Mouse (Mus musculus) kidney, embryonic 16.5 days (tissue): ENCODE results near the gene Rab2b. TPM values are rescaled to one million over a fixed set of nuclear protein-coding genes. Genes with fewer than 3 reads are reported as not detected.

Experiments used
- ATAC-seq: fragments of 200-750 bp; cut with Nextera tagmentation; 2 replicates; pipeline ENCODE4 v1.8.0; 2017; ENCODE audit warnings: moderate TSS enrichment; ENCODE audit not compliant: low FRiP score, low TSS enrichment
- H3K27ac ChIP-seq: fragments of 300-500 bp; sonication (generic); 2 replicates; pipeline ENCODE4 v1.5.1; 2014; ENCODE audit warnings: low read length
- H3K27me3 ChIP-seq: fragments of 300-500 bp; sonication (generic); 2 replicates; pipeline ENCODE4 v1.6.1; 2014; ENCODE audit warnings: low read length, control low read depth, mixed read lengths; ENCODE audit not compliant: insufficient read depth
- H3K36me3 ChIP-seq: fragments of 300-500 bp; sonication (generic); 2 replicates; pipeline ENCODE4 v1.6.1; 2014; ENCODE audit warnings: low read length, control low read depth, mixed read lengths; ENCODE audit not compliant: insufficient read depth
- H3K4me1 ChIP-seq: fragments of 300-500 bp; sonication (generic); 2 replicates; pipeline ENCODE4 v1.6.1; 2014; ENCODE audit warnings: low read length, control low read depth, mixed read lengths; ENCODE audit not compliant: insufficient read depth
- H3K4me2 ChIP-seq: fragments of 300-500 bp; sonication (generic); replicated peaks from 2 replicates; pipeline ENCODE4 v1.6.1; 2014; ENCODE audit warnings: low read depth, low read length
- H3K4me3 ChIP-seq: fragments of 300-500 bp; sonication (generic); 2 replicates; pipeline ENCODE4 v1.5.1; 2014; ENCODE audit warnings: mild to moderate bottlenecking, low read length
- H3K9ac ChIP-seq: fragments of 300-500 bp; sonication (generic); replicated peaks from 2 replicates; pipeline ENCODE4 v1.6.1; 2014; ENCODE audit warnings: low read length
- H3K9me3 ChIP-seq: fragments of 300-500 bp; sonication (generic); 2 replicates; pipeline ENCODE4 v1.6.1; 2016; ENCODE audit warnings: low read length, control low read depth
- WGBS: fragments of 180-500 bp; shearing (Covaris S2); extraction: QIAGEN DNeasy Blood & Tissue Kit; methylation state at CpG from one replicate; pipeline ENCODE4 v1.1.7; 2014; 5-methylcytosine and 5-hydroxymethylcytosine counted together
- polyA plus RNA-seq: library from polyadenylated mRNA; unstranded; fragments of >200 nt; fragmentation: Nextera tagmentation; extraction: Ambion mirVana; gene quantifications from 2 replicates; pipeline ENCODE4 v1.2.1, GENCODE M21; 2015

The Rab2b gene
- polyA plus RNA-seq, 1 experiment from 2014 or later = 23.3 TPM

- Histone ChIP-seq H3K9ac (no peak overlapping the region), H3K9me3 (no peaks in the 10 kb centered on the region), H3K4me3 (no peak overlapping the region), H3K36me3 (peaks cover 31% of the 10 kb centered on the region), H3K4me1 (peaks cover 7% of the 10 kb centered on the region), H3K27ac (no peak overlapping the region), H3K27me3 (no peaks in the 10 kb centered on the region), H3K4me2 (no peak overlapping the region)
- ATAC-seq = no peak
- WGBS = 90% methylated on average over 5 of the region's 5 CpGs
These were observed 4.3 kb upstream of the Rab2b start for GRCm38 (mm10) chr14:52283629-52284028.

- Histone ChIP-seq H3K4me2 (peak overlapping the region; percentile 65), H3K4me3 (peak overlapping the region; percentile 95), H3K36me3 (0 out of 2 replicates have a peak, but pooled peaks cover 5% of the 10 kb centered on the region), H3K9ac (peak overlapping the region; percentile 90), H3K27me3 (no peaks in the 10 kb centered on the region), H3K4me1 (peaks cover 13% of the 10 kb centered on the region), H3K9me3 (no peaks in the 10 kb centered on the region), H3K27ac (peak overlapping the region; percentile 90)
- peak; percentile 58 for ATAC-seq
- 1% methylated on average over 21 of the region's 21 CpGs for WGBS
These were observed 389 bp upstream of the Rab2b start for GRCm38 (mm10) chr14:52279747-52280120.

- H3K27ac ChIP-seq = no peak overlapping the region
- 95% methylated on average over 4 of the region's 4 CpGs for WGBS
These were observed 2.1 kb downstream of the Rab2b start for GRCm38 (mm10) chr14:52277210-52277609.

GRCm38 (mm10) chr14:52272781-52273180 is 6.6 kb downstream of the Rab2b start:
- no peaks in the 10 kb centered on the region for H3K9me3 ChIP-seq
- 0 out of 2 replicates have a peak, but pooled peaks cover 5% of the 10 kb centered on the region for H3K36me3 ChIP-seq
- H3K9ac ChIP-seq = no peak overlapping the region
- no peaks in the 10 kb centered on the region for H3K27me3 ChIP-seq
- ATAC-seq = no peak
- no peak overlapping the region for H3K4me3 ChIP-seq
- H3K27ac ChIP-seq = no peak overlapping the region
- H3K4me2 ChIP-seq = no peak overlapping the region
- H3K4me1 ChIP-seq = no peaks in the 10 kb centered on the region
- 65% methylated on average over 3 of the region's 3 CpGs for WGBS

More at GRCm38 (mm10) chr14:52277210-52277609, 2.1 kb downstream of the Rab2b start:
- Histone ChIP-seq H3K9me3 (no peaks in the 10 kb centered on the region), H3K4me3 (no peak overlapping the region), H3K27me3 (no peaks in the 10 kb centered on the region), H3K4me1 (peaks cover 13% of the 10 kb centered on the region), H3K4me2 (no peak overlapping the region), H3K36me3 (0 out of 2 replicates have a peak, but pooled peaks cover 5% of the 10 kb centered on the region), H3K9ac (no peak overlapping the region)
- ATAC-seq = no peak

- Histone ChIP-seq H3K36me3 (0 out of 2 replicates have a peak, but pooled peaks cover 3% of the 10 kb centered on the region), H3K27me3 (no peaks in the 10 kb centered on the region), H3K9me3 (no peaks in the 10 kb centered on the region), H3K4me1 (peaks cover 17% of the 10 kb centered on the region), H3K9ac (peak within 1 kb of the TSS; percentile 90), H3K4me3 (peak within 1 kb of the TSS; percentile 81), H3K4me2 (peak within 1 kb of the TSS; percentile 66), H3K27ac (peak within 1 kb of the TSS; percentile 94)
- peak; percentile 100 for ATAC-seq
- WGBS = under 1% methylated on average over 54 of the region's 54 CpGs
These were observed 21.7 kb downstream of the Rab2b start, which contains the start of gene Chd8 for GRCm38 (mm10) chr14:52257484-52258213. TSS of gene Chd8 (minus strand) at chr14:52257780.

- peak overlapping the region; percentile 66 for H3K4me2 ChIP-seq
- peak overlapping the region; percentile 90 for H3K9ac ChIP-seq
These were observed 22.8 kb downstream of the Rab2b start for GRCm38 (mm10) chr14:52256311-52257175.

GRCm38 (mm10) chr14:52246129-52246528 is 33.2 kb downstream of the Rab2b start:
- Histone ChIP-seq H3K27ac (no peak overlapping the region), H3K4me3 (no peak overlapping the region), H3K9me3 (no peaks in the 10 kb centered on the region), H3K36me3 (no peaks in the 10 kb centered on the region), H3K4me1 (peaks cover 22% of the 10 kb centered on the region), H3K27me3 (no peaks in the 10 kb centered on the region), H3K9ac (no peak overlapping the region), H3K4me2 (no peak overlapping the region)
- WGBS = 77% methylated on average over 4 of the region's 4 CpGs
- no peak for ATAC-seq

More at GRCm38 (mm10) chr14:52256311-52257175, 22.8 kb downstream of the Rab2b start:
- H3K27ac ChIP-seq = peak overlapping the region; percentile 94
- no peaks in the 10 kb centered on the region for H3K9me3 ChIP-seq
- H3K4me1 ChIP-seq = peaks cover 17% of the 10 kb centered on the region
- no peaks in the 10 kb centered on the region for H3K27me3 ChIP-seq
- H3K36me3 ChIP-seq = 0 out of 2 replicates have a peak, but pooled peaks cover 3% of the 10 kb centered on the region
- peak overlapping the region; percentile 81 for H3K4me3 ChIP-seq
- WGBS = 6% methylated on average over 18 of the region's 18 CpGs
- ATAC-seq = no peak

- ATAC-seq = no peak; the same call in 1 of the 2 replicates
- Histone ChIP-seq H3K27ac (peak overlapping the region; percentile 27), H3K27me3 (no peaks in the 10 kb centered on the region), H3K4me3 (peak overlapping the region; percentile 64), H3K9ac (peak overlapping the region; percentile 73), H3K4me1 (peaks cover 22% of the 10 kb centered on the region), H3K4me2 (peak overlapping the region; percentile 67), H3K36me3 (no peaks in the 10 kb centered on the region), H3K9me3 (no peaks in the 10 kb centered on the region)
- 8% methylated on average over 7 of the region's 7 CpGs for WGBS
These were observed 34.7 kb downstream of the Rab2b start for GRCm38 (mm10) chr14:52244690-52245042.

GRCm38 (mm10) chr14:52244041-52244689 is 35.2 kb downstream of the Rab2b start:
- H3K4me2 ChIP-seq = peak overlapping the region; percentile 67
- peak overlapping the region; percentile 64 for H3K4me3 ChIP-seq
- H3K36me3 ChIP-seq = no peaks in the 10 kb centered on the region
- peak; percentile 99 for ATAC-seq
- H3K4me1 ChIP-seq = peaks cover 22% of the 10 kb centered on the region
- peak overlapping the region; percentile 73 for H3K27ac ChIP-seq
- H3K9me3 ChIP-seq = no peaks in the 10 kb centered on the region
- peak overlapping the region; percentile 76 for H3K9ac ChIP-seq
- no peaks in the 10 kb centered on the region for H3K27me3 ChIP-seq
- under 1% methylated on average over 32 of the region's 32 CpGs for WGBS
